Mouse (Mus musculus) CH12.LX (cell line): Measurements from ENCODE around the gene Igdcc4. TPM values are rescaled to one million over a fixed set of nuclear protein-coding genes. Genes with fewer than 3 reads are reported as not detected.
A peak's percentile ranks its signal among the peaks of the same experiment; 100 is the strongest.

Experiments
- DNase-seq: peaks from one replicate; pipeline ENCODE4 v3.0.0-alpha.2; 2013; ENCODE audit errors: extremely low read depth
- H3K27ac ChIP-seq: 2 replicates; pipeline ENCODE4 v1.5.1; 2012; ENCODE audit warnings: low read depth, mild to moderate bottlenecking, control low read depth, moderate library complexity; ENCODE audit not compliant: insufficient read depth
- H3K27me3 ChIP-seq: replicated peaks from 2 replicates; pipeline ENCODE3; 2012; ENCODE audit warnings: inconsistent platforms
- H3K36me3 ChIP-seq, 2 experiments: replicated peaks in 1 of 2; 2 replicates each; pipeline versions ENCODE3 to v1.6.1; 2012; ENCODE audit warnings: inconsistent platforms in 1 of 2, low read length in 1 of 2, mild to moderate bottlenecking in 1 of 2, mixed read lengths in 1 of 2, moderate library complexity in 1 of 2; ENCODE audit not compliant: control insufficient read depth in 1 of 2, insufficient read depth in 1 of 2
- H3K4me1 ChIP-seq, 2 experiments: 2 replicates each; pipeline ENCODE4 v1.6.1; 2012; ENCODE audit warnings: inconsistent platforms in 1 of 2, moderate library complexity in 1 of 2; ENCODE audit not compliant: insufficient read depth in 2 of 2, control insufficient read depth in 1 of 2
- H3K4me2 ChIP-seq: 2 replicates; pipeline ENCODE4 v1.6.1; 2012; ENCODE audit warnings: low read depth, mild to moderate bottlenecking, control low read depth; ENCODE audit not compliant: poor library complexity, insufficient read depth, severe bottlenecking
- H3K4me3 ChIP-seq, 3 experiments: fragments of 150-350 bp in 1 of 3; sonication (generic) in 1 of 3; replicated peaks in 1 of 3; 2 replicates each; pipeline versions ENCODE3 to v1.5.1; 2011 to 2012; ENCODE audit warnings: low read depth in 2 of 3, low read length in 2 of 3, mild to moderate bottlenecking in 2 of 3, moderate library complexity in 2 of 3, control low read depth in 1 of 3, improper control_type of control experiment in 1 of 3, inconsistent platforms in 1 of 3, mixed read lengths in 1 of 3; ENCODE audit not compliant: poor library complexity in 1 of 3
- H3K79me2 ChIP-seq: replicated peaks from 2 replicates; pipeline ENCODE4 v1.6.1; 2012; ENCODE audit warnings: mild to moderate bottlenecking, moderate library complexity; ENCODE audit not compliant: control insufficient read depth, poor library complexity, insufficient read depth, severe bottlenecking; ENCODE audit errors: extremely low read depth
- H3K9ac ChIP-seq: 2 replicates; pipeline ENCODE4 v1.6.1; 2012; ENCODE audit warnings: low read depth, mild to moderate bottlenecking, control low read depth, moderate library complexity; ENCODE audit not compliant: insufficient read depth
- H3K9me3 ChIP-seq: replicated peaks from 2 replicates; pipeline ENCODE3; 2012; ENCODE audit warnings: low read length, inconsistent platforms, mixed read lengths
- BHLHE40 ChIP-seq: IDR thresholded peaks from 2 replicates; pipeline ENCODE4 v1.6.1; 2011; ENCODE audit warnings: mild to moderate bottlenecking, low read depth, low read length, improper control_type of control experiment
- CTCF ChIP-seq, 2 experiments: IDR thresholded peaks in 1 of 2; conservative IDR thresholded peaks in 1 of 2; 2 replicates each; pipeline ENCODE4 v1.5.1; 2011 to 2012; ENCODE audit warnings: low read depth in 2 of 2, low read length in 2 of 2, improper control_type of control experiment in 1 of 2, inconsistent platforms in 1 of 2, mild to moderate bottlenecking in 1 of 2, moderate library complexity in 1 of 2
- GABPA ChIP-seq: IDR thresholded peaks from 2 replicates; pipeline ENCODE4 v1.6.1; 2012; ENCODE audit warnings: low read depth, low read length, improper control_type of control experiment, inconsistent platforms; ENCODE audit not compliant: insufficient replicate concordance
- HCFC1 ChIP-seq: IDR thresholded peaks from 2 replicates; pipeline ENCODE4 v1.6.1; 2012; ENCODE audit warnings: low read depth, mild to moderate bottlenecking, inconsistent platforms, low read length, improper control_type of control experiment
- JUN ChIP-seq: IDR thresholded peaks from 2 replicates; pipeline ENCODE4 v1.6.1; 2011; ENCODE audit warnings: low read depth, mild to moderate bottlenecking, low read length, improper control_type of control experiment, moderate library complexity; ENCODE audit not compliant: insufficient read depth
- JUND ChIP-seq: conservative IDR thresholded peaks from 2 replicates; pipeline ENCODE4 v1.6.1; 2011; ENCODE audit warnings: low read depth, low read length, improper control_type of control experiment
- KAT2A ChIP-seq: IDR thresholded peaks from 2 replicates; pipeline ENCODE4 v1.6.1; 2012; ENCODE audit warnings: low read length, improper control_type of control experiment, inconsistent platforms; ENCODE audit not compliant: insufficient replicate concordance
- MAFK ChIP-seq: IDR thresholded peaks from 2 replicates; pipeline ENCODE4 v1.6.1; 2011; ENCODE audit warnings: low read length, improper control_type of control experiment; ENCODE audit not compliant: insufficient replicate concordance
- MAX ChIP-seq: IDR thresholded peaks from 2 replicates; pipeline ENCODE4 v1.6.1; 2011; ENCODE audit warnings: low read length, improper control_type of control experiment
- MAZ ChIP-seq: IDR thresholded peaks from 2 replicates; pipeline ENCODE4 v1.6.1; 2012; ENCODE audit warnings: low read depth, mild to moderate bottlenecking, inconsistent platforms, low read length, improper control_type of control experiment, moderate library complexity
- MEF2A ChIP-seq: IDR thresholded peaks from 2 replicates; pipeline ENCODE4 v1.6.1; 2014; ENCODE audit warnings: low read depth, mild to moderate bottlenecking, inconsistent platforms, low read length, improper control_type of control experiment, borderline replicate concordance
- MXI1 ChIP-seq: IDR thresholded peaks from 2 replicates; pipeline ENCODE4 v1.6.1; 2011; ENCODE audit warnings: mild to moderate bottlenecking, low read depth, low read length, improper control_type of control experiment
- MYC ChIP-seq: IDR thresholded peaks from 2 replicates; pipeline ENCODE4 v1.6.1; 2011; ENCODE audit warnings: low read depth, mild to moderate bottlenecking, improper control_type of control experiment, low read length
- NELFE ChIP-seq: IDR thresholded peaks from 2 replicates; pipeline ENCODE4 v1.6.1; 2011; ENCODE audit warnings: low read depth, low read length, improper control_type of control experiment
- PAX5 ChIP-seq: IDR thresholded peaks from 2 replicates; pipeline ENCODE4 v1.6.1; 2012; ENCODE audit warnings: low read length, inconsistent platforms, mixed read lengths
- RAD21 ChIP-seq: IDR thresholded peaks from 2 replicates; pipeline ENCODE4 v1.6.1; 2011; ENCODE audit warnings: low read depth, mild to moderate bottlenecking, low read length, improper control_type of control experiment, moderate library complexity
- RCOR1 ChIP-seq: conservative IDR thresholded peaks from 2 replicates; pipeline ENCODE4 v1.6.1; 2012; ENCODE audit warnings: low read depth, mild to moderate bottlenecking, inconsistent platforms, low read length, improper control_type of control experiment
- SIN3A ChIP-seq: IDR thresholded peaks from 2 replicates; pipeline ENCODE4 v1.6.1; 2012; ENCODE audit warnings: low read length, improper control_type of control experiment, inconsistent platforms
- SMC3 ChIP-seq: IDR thresholded peaks from 2 replicates; pipeline ENCODE4 v1.6.1; 2011; ENCODE audit warnings: low read depth, low read length, improper control_type of control experiment
- TCF12 ChIP-seq: IDR thresholded peaks from 2 replicates; pipeline ENCODE4 v1.6.1; 2014; ENCODE audit warnings: low read depth, mild to moderate bottlenecking, inconsistent platforms, low read length, improper control_type of control experiment
- UBTF ChIP-seq: IDR thresholded peaks from 2 replicates; pipeline ENCODE4 v1.6.1; 2012; ENCODE audit warnings: low read depth, mild to moderate bottlenecking, inconsistent platforms, low read length, improper control_type of control experiment, moderate library complexity
- USF1 ChIP-seq: IDR thresholded peaks from 2 replicates; pipeline ENCODE4 v1.6.1; 2014; ENCODE audit warnings: low read depth, mild to moderate bottlenecking, inconsistent platforms, low read length, improper control_type of control experiment
- ZC3H11A ChIP-seq: IDR thresholded peaks from 2 replicates; pipeline ENCODE4 v1.6.1; 2012; ENCODE audit warnings: low read depth, mild to moderate bottlenecking, inconsistent platforms, low read length, improper control_type of control experiment
- ZMIZ1 ChIP-seq: IDR thresholded peaks from 2 replicates; pipeline ENCODE4 v1.6.1; 2012; ENCODE audit warnings: low read depth, mild to moderate bottlenecking, inconsistent platforms, low read length, improper control_type of control experiment
- ZNF384 ChIP-seq: IDR thresholded peaks from 2 replicates; pipeline ENCODE4 v1.6.1; 2012; ENCODE audit warnings: low read depth, low read length, improper control_type of control experiment, inconsistent platforms
- dilution Hi-C: fragments of 300-500 bp; cut with MboI; formaldehyde crosslinking; loops from 2 replicates; pipeline ENCODE4 v1.14.3; 2020; ENCODE audit warnings: low sequenced_read_pairs; ENCODE audit not compliant: extremely low pct_unique_long_range_greater_than_20kb, extremely low pct_ligation_motif_present
- in situ Hi-C: fragments of 300-500 bp; cut with MboI; formaldehyde crosslinking; loops from 3 replicates; pipeline ENCODE4 v1.14.3; 2019; ENCODE audit warnings: low sequenced_read_pairs, low pct_ligation_motif_present, low pct_unique_long_range_greater_than_20kb, mixed read lengths
- polyA plus RNA-seq: library from polyadenylated mRNA; unstranded; fragments of >175 nt; gene quantifications from 2 replicates; pipeline ENCODE4 v1.2.1, GENCODE M21; 2012; ENCODE audit warnings: low read depth; ENCODE audit not compliant: insufficient read length
- total RNA-seq, 2 experiments: library from RNA; depleted of rRNA; stranded (reverse); fragments of 300-350 nt in 1 of 2; fragments of >200 nt in 1 of 2; gene quantifications; 2 replicates each; pipeline ENCODE4 v1.2.3; 2012 to 2014

The Igdcc4 gene
- total and polyA plus RNA-seq, 3 experiments: 0.13 to 0.23 TPM; not detected in 1

GRCm38 (mm10) chr9:65070587-65070986 is 30.7 kb upstream of the Igdcc4 start:
- Histone ChIP-seq H3K36me3 (peaks cover 46 to 66% of the 10 kb centered on the region in 2 experiments), H3K4me2 (no peak overlapping the region), H3K79me2 (no peaks in the 10 kb centered on the region), H3K9me3 (no peaks in the 10 kb centered on the region), H3K4me1 (peaks cover 7 to 25% of the 10 kb centered on the region in 2 experiments; a peak in 3 of 4 replicates), H3K27ac (no peak overlapping the region), H3K9ac (no peak overlapping the region), H3K4me3 (no peak overlapping the region), H3K27me3 (no peaks in the 10 kb centered on the region)
- DNase-seq: no peak
- dilution Hi-C loops: no loop called here
- in situ Hi-C loops: no loop called here
- TF ChIP-seq MYC (no peak), NELFE (no peak), SMC3 (no peak), USF1 (no peak), UBTF (no peak), HCFC1 (no peak), PAX5 (no peak), ZMIZ1 (no peak), MAZ (no peak), JUND (no peak), KAT2A (no peak), MXI1 (no peak), MAX (no peak), BHLHE40 (no peak), TCF12 (no peak)

- TF ChIP-seq CTCF (conservative IDR thresholded peaks at IDR 0.05 in 1 of 2, IDR thresholded peaks at IDR 0.05 in 1 of 2; ENCODE audit: low read depth in 2 of 2, low read length in 2 of 2): no peak
- no peak for TF ChIP-seq RAD21
- no peak for TF ChIP-seq MEF2A
- TF ChIP-seq RCOR1: no peak
- TF ChIP-seq MAZ: no peak
- TF ChIP-seq ZNF384: no peak
- no peak for TF ChIP-seq SIN3A
- no peak for TF ChIP-seq HCFC1
- no peak for TF ChIP-seq GABPA
- TF ChIP-seq MAFK: no peak
- no peak for TF ChIP-seq JUN
- no peak for TF ChIP-seq SMC3
- TF ChIP-seq ZC3H11A: no peak
- no peak for TF ChIP-seq MAX
- no peak for TF ChIP-seq PAX5
- TF ChIP-seq NELFE: no peak
- peak; percentile 34 for DNase-seq
- peak overlapping the region; percentile 11; the same call in 1 of the 2 replicates for H3K27ac ChIP-seq
- no peak overlapping the region for H3K4me2 ChIP-seq
- no peak overlapping the region for H3K9ac ChIP-seq
- H3K9me3 ChIP-seq: no peaks in the 10 kb centered on the region
- no peak overlapping the region for H3K4me3 ChIP-seq
- H3K27me3 ChIP-seq: no peaks in the 10 kb centered on the region
- in situ Hi-C loops (no loop called here), dilution Hi-C loops (no loop called here)
- no peaks in the 10 kb centered on the region for H3K79me2 ChIP-seq
- peaks cover 7 to 53% of the 10 kb centered on the region in 2 experiments; a peak in 3 of 4 replicates for H3K4me1 ChIP-seq
- H3K36me3 ChIP-seq: peaks cover 39 to 67% of the 10 kb centered on the region in 2 experiments
Measured at GRCm38 (mm10) chr9:65073555-65073954, 27.7 kb upstream of the Igdcc4 start.
